Mouse (Mus musculus): ENCODE data around the gene Chic1.

Gene Chic1

GRCm38 (mm10) chrX:103427677-103428076 lies 71.4 kb downstream of the Chic1 start:
- in situ Hi-C loops (cut with MboI), result no loop called here

GRCm38 (mm10) chrX:103432293-103432692 lies 76.0 kb downstream of the Chic1 start:
- in situ Hi-C loops (cut with MboI), result no loop called here

GRCm38 (mm10) chrX:103438023-103438422 lies 81.7 kb downstream of the Chic1 start:
- in situ Hi-C loops (cut with MboI), result no loop called here

- in situ Hi-C loops (cut with MboI), result loop anchor here (10.0 kb wide), 1 partner anchor 176 kb away; no protein-coding TSS in a partner anchor
Observed at GRCm38 (mm10) chrX:103440803-103441202, 84.5 kb downstream of the Chic1 start.

DNA sequence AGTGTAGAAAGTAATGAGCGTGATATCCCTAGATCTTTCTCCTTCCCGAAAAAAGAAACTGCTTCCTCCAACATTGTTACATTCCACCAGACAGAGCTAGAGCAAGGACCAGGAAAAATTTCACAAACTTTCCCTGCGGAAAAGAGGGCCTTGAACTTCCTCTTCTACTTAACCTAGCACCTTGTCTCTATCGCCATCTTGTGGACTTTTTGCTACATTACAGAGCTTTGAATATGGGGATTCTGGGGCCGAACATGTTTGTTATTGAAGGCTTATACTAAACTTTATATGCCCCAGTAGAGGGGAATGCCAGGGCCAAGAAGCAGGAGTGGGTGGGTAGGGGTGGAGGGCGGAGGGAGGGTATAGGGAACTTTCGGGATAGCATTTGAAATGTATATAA lies 87.5 kb downstream of the Chic1 start:
- in situ Hi-C loops (cut with MboI), result loop anchor here (10.0 kb wide), 1 partner anchor 179 kb away; no protein-coding TSS in a partner anchor
